Mouse (Mus musculus): Measurements from ENCODE around the gene Gm5771. TPM values are rescaled to one million over a fixed set of nuclear protein-coding genes. Genes with fewer than 3 reads are reported as not detected.

Gm5771 gene
- polyA plus RNA-seq, 1 experiment from 2014 or later = not detected

Other genes starting within 250 kb of the Gm5771 start
- gene Try4, start 90.1 kb upstream of the Gm5771 start, polyA plus RNA-seq (2014; fragmentation: Nextera tagmentation; extraction: Ambion mirVana) = not detected in 2 replicates
- gene Try5, start 75.5 kb upstream of the Gm5771 start, polyA plus RNA-seq (2014; fragmentation: Nextera tagmentation; extraction: Ambion mirVana) = not detected in 2 replicates
- not detected in 2 replicates for gene Try10, start 38.3 kb upstream of the Gm5771 start, polyA plus RNA-seq (2014; fragmentation: Nextera tagmentation; extraction: Ambion mirVana)
- gene Prss3, start 14.7 kb upstream of the Gm5771 start, polyA plus RNA-seq (2014; fragmentation: Nextera tagmentation; extraction: Ambion mirVana) = not detected in 2 replicates
- gene Gm10334, start 53.8 kb downstream of the Gm5771 start, polyA plus RNA-seq (2014; fragmentation: Nextera tagmentation; extraction: Ambion mirVana) = not detected in 2 replicates
- not detected in 2 replicates for gene Prss1, start 66.6 kb downstream of the Gm5771 start, polyA plus RNA-seq (2014; fragmentation: Nextera tagmentation; extraction: Ambion mirVana)
- gene Prss2, start 129.4 kb downstream of the Gm5771 start, polyA plus RNA-seq (2014; fragmentation: Nextera tagmentation; extraction: Ambion mirVana) = not detected in 2 replicates
- gene Ephb6, start 213.1 kb downstream of the Gm5771 start, polyA plus RNA-seq (2014; fragmentation: Nextera tagmentation; extraction: Ambion mirVana) = 9.2 and 11.8 TPM in 2 replicates
- 2.7 and 3.2 TPM in 2 replicates for gene Trpv6, start 244.0 kb downstream of the Gm5771 start, polyA plus RNA-seq (2014; fragmentation: Nextera tagmentation; extraction: Ambion mirVana)

All from kidney, embryonic 14.5 days (tissue).